Mouse (Mus musculus) MEL (cell line): ENCODE data around the gene Aqp8. TPM values are rescaled to one million over a fixed set of nuclear protein-coding genes. Genes with fewer than 3 reads are reported as not detected.

Experiments
- DNase-seq: peaks from one replicate; pipeline ENCODE4 v3.0.0; 2011; ENCODE audit warnings: low read depth, low spot score
- H3K27ac ChIP-seq: 2 replicates; pipeline ENCODE4 v1.5.1; 2012; ENCODE audit warnings: low read depth, mild to moderate bottlenecking, control low read depth, low read length, moderate library complexity; ENCODE audit not compliant: control insufficient read depth
- H3K27me3 ChIP-seq, 2 experiments: fragments of 150-350 bp in 1 of 2; sonication (generic) in 1 of 2; 2 replicates each; pipeline ENCODE4 v1.6.1; 2012; ENCODE audit warnings: low read length in 2 of 2, mild to moderate bottlenecking in 2 of 2, improper control_type of control experiment in 1 of 2, moderate library complexity in 1 of 2; ENCODE audit not compliant: insufficient read depth in 2 of 2, control insufficient read depth in 1 of 2
- H3K36me3 ChIP-seq, 2 experiments: 2 replicates each; pipeline ENCODE4 v1.6.1; 2012 to 2014; ENCODE audit warnings: low read length in 2 of 2, improper control_type of control experiment in 1 of 2, inconsistent platforms in 1 of 2, mild to moderate bottlenecking in 1 of 2; ENCODE audit not compliant: insufficient read depth in 2 of 2, control insufficient read depth in 1 of 2
- H3K4me1 ChIP-seq, 2 experiments: fragments of 150-350 bp in 1 of 2; sonication (generic) in 1 of 2; 2 replicates each; pipeline ENCODE4 v1.6.1; 2012; ENCODE audit warnings: low read length in 2 of 2, improper control_type of control experiment in 1 of 2, mild to moderate bottlenecking in 1 of 2; ENCODE audit not compliant: insufficient read depth in 2 of 2, control insufficient read depth in 1 of 2
- H3K4me3 ChIP-seq, 2 experiments: fragments of 150-350 bp in 1 of 2; sonication (generic) in 1 of 2; 2 replicates each; pipeline ENCODE4 v1.5.1; 2012; ENCODE audit warnings: low read depth in 2 of 2, low read length in 2 of 2, mild to moderate bottlenecking in 2 of 2, moderate library complexity in 2 of 2, control low read depth in 1 of 2, improper control_type of control experiment in 1 of 2; ENCODE audit not compliant: control insufficient read depth in 1 of 2, insufficient read depth in 1 of 2
- H3K79me2 ChIP-seq: 2 replicates; pipeline ENCODE4 v1.6.1; 2012; ENCODE audit warnings: mild to moderate bottlenecking, low read length, moderate library complexity; ENCODE audit not compliant: control insufficient read depth, poor library complexity, insufficient read depth
- H3K9ac ChIP-seq: 2 replicates; pipeline ENCODE4 v1.6.1; 2012; ENCODE audit warnings: low read depth, mild to moderate bottlenecking, control low read depth, low read length, moderate library complexity; ENCODE audit not compliant: control insufficient read depth, poor library complexity, severe bottlenecking
- H3K9me3 ChIP-seq: fragments of 150-350 bp; sonication (generic); replicated peaks from 2 replicates; pipeline ENCODE4 v1.6.1; 2012; ENCODE audit warnings: mild to moderate bottlenecking, low read length, improper control_type of control experiment, moderate library complexity; ENCODE audit not compliant: insufficient read depth
- BHLHE40 ChIP-seq: IDR thresholded peaks from 2 replicates; pipeline ENCODE4 v1.6.1; 2012; ENCODE audit warnings: low read depth, mild to moderate bottlenecking, inconsistent platforms, low read length, improper control_type of control experiment, borderline replicate concordance
- CHD2 ChIP-seq: IDR thresholded peaks from 2 replicates; pipeline ENCODE4 v1.6.1; 2011; ENCODE audit warnings: low read length, improper control_type of control experiment
- CTCF ChIP-seq, 3 experiments: IDR thresholded peaks in 2 of 3; conservative IDR thresholded peaks in 1 of 3; 2 replicates each; pipeline ENCODE4 v1.5.1; 2011 to 2012; ENCODE audit warnings: low read length in 3 of 3, low read depth in 2 of 3, mild to moderate bottlenecking in 2 of 3, improper control_type of control experiment in 1 of 3, inconsistent platforms in 1 of 3, mixed read lengths in 1 of 3, moderate library complexity in 1 of 3; ENCODE audit not compliant: control insufficient read depth in 1 of 3, insufficient read depth in 1 of 3, poor library complexity in 1 of 3, severe bottlenecking in 1 of 3
- ELF1 ChIP-seq: IDR thresholded peaks from 2 replicates; pipeline ENCODE4 v1.6.1; 2014; ENCODE audit warnings: low read depth, mild to moderate bottlenecking, inconsistent platforms, low read length, improper control_type of control experiment, moderate library complexity
- GABPA ChIP-seq: IDR thresholded peaks from 2 replicates; pipeline ENCODE4 v1.6.1; 2012; ENCODE audit warnings: low read depth, mild to moderate bottlenecking, inconsistent platforms, low read length, improper control_type of control experiment, moderate library complexity
- HCFC1 ChIP-seq: IDR thresholded peaks from 2 replicates; pipeline ENCODE4 v1.6.1; 2012; ENCODE audit warnings: low read depth, mild to moderate bottlenecking, inconsistent platforms, low read length, improper control_type of control experiment, moderate library complexity
- JUND ChIP-seq: IDR thresholded peaks from 2 replicates; pipeline ENCODE4 v1.6.1; 2011; ENCODE audit warnings: low read depth, mild to moderate bottlenecking, improper control_type of control experiment, low read length
- MAFK ChIP-seq: IDR thresholded peaks from 2 replicates; pipeline ENCODE4 v1.6.1; 2011; ENCODE audit warnings: low read depth, mild to moderate bottlenecking, low read length, improper control_type of control experiment, borderline replicate concordance
- MEF2A ChIP-seq: IDR thresholded peaks from 2 replicates; pipeline ENCODE4 v1.6.1; 2014; ENCODE audit warnings: low read depth, mild to moderate bottlenecking, inconsistent platforms, low read length, improper control_type of control experiment; ENCODE audit not compliant: poor library complexity, insufficient replicate concordance, severe bottlenecking; ENCODE audit errors: extremely low read depth
- MXI1 ChIP-seq: IDR thresholded peaks from 2 replicates; pipeline ENCODE4 v1.6.1; 2011; ENCODE audit warnings: mild to moderate bottlenecking, low read depth, low read length, improper control_type of control experiment
- MYB ChIP-seq: IDR thresholded peaks from 2 replicates; pipeline ENCODE4 v1.6.1; 2011; ENCODE audit warnings: mild to moderate bottlenecking, low read depth, low read length, improper control_type of control experiment
- MYC ChIP-seq: IDR thresholded peaks from 2 replicates; pipeline ENCODE4 v1.6.1; 2011; ENCODE audit warnings: low read depth, mild to moderate bottlenecking, low read length, improper control_type of control experiment, moderate library complexity
- NELFE ChIP-seq: IDR thresholded peaks from 2 replicates; pipeline ENCODE4 v1.6.1; 2011; ENCODE audit warnings: low read depth, low read length, improper control_type of control experiment
- NRF1 ChIP-seq: IDR thresholded peaks from 2 replicates; pipeline ENCODE4 v1.6.1; 2014; ENCODE audit warnings: low read depth, mild to moderate bottlenecking, inconsistent platforms, low read length, improper control_type of control experiment, moderate library complexity; ENCODE audit not compliant: poor library complexity, insufficient read depth, severe bottlenecking
- POLR2AphosphoS2 ChIP-seq: IDR thresholded peaks from 2 replicates; pipeline ENCODE4 v1.6.1; 2011; ENCODE audit warnings: low read length, improper control_type of control experiment
- POLR2AphosphoS5 ChIP-seq: IDR thresholded peaks from 2 replicates; pipeline ENCODE4 v1.6.1; 2012; ENCODE audit warnings: low read depth, borderline replicate concordance, mild to moderate bottlenecking, inconsistent platforms, low read length, moderate library complexity, mixed read lengths
- RAD21 ChIP-seq: IDR thresholded peaks from 2 replicates; pipeline ENCODE4 v1.6.1; 2011; ENCODE audit warnings: mild to moderate bottlenecking, low read depth, low read length, improper control_type of control experiment
- SIN3A ChIP-seq: IDR thresholded peaks from 2 replicates; pipeline ENCODE4 v1.6.1; 2012; ENCODE audit warnings: low read length, improper control_type of control experiment, inconsistent platforms
- SMC3 ChIP-seq: IDR thresholded peaks from 2 replicates; pipeline ENCODE4 v1.6.1; 2011; ENCODE audit warnings: low read depth, low read length, improper control_type of control experiment
- TAL1 ChIP-seq: IDR thresholded peaks from 2 replicates; pipeline ENCODE4 v1.6.1; 2012; ENCODE audit warnings: mild to moderate bottlenecking, inconsistent platforms, low read length, moderate library complexity, mixed read lengths
- TCF12 ChIP-seq: IDR thresholded peaks from 2 replicates; pipeline ENCODE4 v1.6.1; 2014; ENCODE audit warnings: low read depth, mild to moderate bottlenecking, inconsistent platforms, low read length, improper control_type of control experiment, moderate library complexity
- UBTF ChIP-seq: IDR thresholded peaks from 2 replicates; pipeline ENCODE4 v1.6.1; 2012; ENCODE audit warnings: low read depth, mild to moderate bottlenecking, inconsistent platforms, low read length, improper control_type of control experiment, moderate library complexity, borderline replicate concordance; ENCODE audit not compliant: insufficient read depth
- USF2 ChIP-seq, 2 experiments: IDR thresholded peaks; 2 replicates each; pipeline ENCODE4 v1.6.1; 2011 to 2012; ENCODE audit warnings: improper control_type of control experiment in 2 of 2, low read length in 2 of 2, borderline replicate concordance in 1 of 2, inconsistent platforms in 1 of 2, low read depth in 1 of 2, mild to moderate bottlenecking in 1 of 2; ENCODE audit not compliant: insufficient read depth in 1 of 2
- ZKSCAN1 ChIP-seq: IDR thresholded peaks from 2 replicates; pipeline ENCODE4 v1.6.1; 2012; ENCODE audit warnings: low read depth, mild to moderate bottlenecking, inconsistent platforms, low read length, improper control_type of control experiment, moderate library complexity
- polyA plus RNA-seq, 2 experiments: library from polyadenylated mRNA; stranded (reverse) in 1 of 2; unstranded in 1 of 2; fragments of >175 nt in 1 of 2; fragments of >200 nt in 1 of 2; gene quantifications; 2 replicates each; pipeline versions ENCODE4 v1.2.1 to v1.2.4; 2012; ENCODE audit warnings: low replicate concordance in 2 of 2, low read depth in 1 of 2; ENCODE audit not compliant: insufficient read length in 2 of 2, insufficient read depth in 1 of 2, missing spikeins in 1 of 2
- total RNA-seq: library from RNA; depleted of rRNA; stranded (reverse); fragments of 300-350 nt; gene quantifications from 2 replicates; pipeline ENCODE4 v1.2.3, GENCODE M21; 2012

The Aqp8 gene
- total and polyA plus RNA-seq, 3 experiments = 0.46 to 2.1 TPM; not detected in 1

- Histone ChIP-seq H3K4me1 (no peaks in the 10 kb centered on the region), H3K79me2 (no peaks in the 10 kb centered on the region), H3K4me3 (no peak overlapping the region), H3K9me3 (no peaks in the 10 kb centered on the region)
- no peak for DNase-seq
- TF ChIP-seq MEF2A (no peak), USF2 (IDR thresholded peaks at IDR 0.05; ENCODE audit: borderline replicate concordance in 1 of 2, insufficient read depth in 1 of 2, low read depth in 1 of 2, low read length in 2 of 2) (no peak), HCFC1 (no peak), MAFK (no peak), MYC (no peak), TCF12 (no peak), TAL1 (no peak), MYB (no peak), ZKSCAN1 (no peak), JUND (no peak)
- TF ChIP-seq, all 39 proteins: peak for 0
- Histone ChIP-seq H3K27me3 (no peaks in the 10 kb centered on the region), H3K9ac (no peak overlapping the region), H3K36me3 (no peaks in the 10 kb centered on the region), H3K27ac (no peak overlapping the region)
Observed at GRCm38 (mm10) chr7:123430411-123430705, 31.7 kb upstream of the Aqp8 start.

GRCm38 (mm10) chr7:123431206-123431605, 30.9 kb upstream of the Aqp8 start:
- Histone ChIP-seq H3K4me1 (no peaks in the 10 kb centered on the region), H3K27ac (no peak overlapping the region), H3K36me3 (no peaks in the 10 kb centered on the region), H3K9ac (no peak overlapping the region), H3K79me2 (no peaks in the 10 kb centered on the region), H3K4me3 (no peak overlapping the region), H3K9me3 (no peaks in the 10 kb centered on the region), H3K27me3 (no peaks in the 10 kb centered on the region)
- DNase-seq = no peak
- TF ChIP-seq NELFE = no peak
- TF ChIP-seq CHD2 = no peak
- TF ChIP-seq POLR2AphosphoS5 = no peak
- TF ChIP-seq NRF1 = no peak
- no peak for TF ChIP-seq POLR2AphosphoS2
- TF ChIP-seq ELF1 = no peak
- no peak for TF ChIP-seq UBTF
- no peak for TF ChIP-seq GABPA
- no peak for TF ChIP-seq MXI1
- TF ChIP-seq MAFK = no peak
- no peak for TF ChIP-seq CTCF (IDR thresholded peaks at IDR 0.05 in 2 of 3, conservative IDR thresholded peaks at IDR 0.05 in 1 of 3; ENCODE audit: control insufficient read depth in 1 of 3, insufficient read depth in 1 of 3, low read depth in 2 of 3, low read length in 3 of 3, poor library complexity in 1 of 3, severe bottlenecking in 1 of 3)
- no peak for TF ChIP-seq RAD21
- no peak for TF ChIP-seq SMC3
- no peak for TF ChIP-seq MYC
- no peak for TF ChIP-seq BHLHE40
- no peak for TF ChIP-seq SIN3A
